Mouse (Mus musculus) frontal cortex, postnatal 10 days (tissue): ENCODE data around the gene Erp44.

ENCODE experiments used
- DNase-seq, 2 experiments: peaks; one replicate each; pipeline ENCODE4 v3.0.0; 2022; ENCODE audit warnings: low spot score in 2 of 2, mixed read lengths in 1 of 2

The Erp44 gene

GRCm38 (mm10) chr4:48239046-48239445 lies 40.3 kb downstream of the Erp44 start:
- DNase-seq, result no peak

GRCm38 (mm10) chr4:48236721-48237120 lies 42.6 kb downstream of the Erp44 start:
- no peak for DNase-seq

- no peak for DNase-seq
Measured at GRCm38 (mm10) chr4:48226800-48227199, 52.6 kb downstream of the Erp44 start.

GRCm38 (mm10) chr4:48225604-48226003 lies 53.8 kb downstream of the Erp44 start:
- no peak for DNase-seq

GRCm38 (mm10) chr4:48225173-48225572 lies 54.2 kb downstream of the Erp44 start:
- DNase-seq, result peak in 1 of 2 experiments; percentile 48

- no peak for DNase-seq
Measured at GRCm38 (mm10) chr4:48203564-48203963, 75.8 kb downstream of the Erp44 start.

GRCm38 (mm10) chr4:48198447-48198846 lies 80.9 kb downstream of the Erp44 start:
- DNase-seq, result no peak

- no peak for DNase-seq
Measured at GRCm38 (mm10) chr4:48197925-48198324, 81.4 kb downstream of the Erp44 start.

- DNase-seq, result no peak
Measured at GRCm38 (mm10) chr4:48182115-48182806, 97.1 kb downstream of the Erp44 start.

- DNase-seq, result no peak
Measured at GRCm38 (mm10) chr4:48181366-48181765, 98.0 kb downstream of the Erp44 start.

- DNase-seq, result no peak
Measured at GRCm38 (mm10) chr4:48180922-48181321, 98.4 kb downstream of the Erp44 start.

- DNase-seq, result no peak
Measured at GRCm38 (mm10) chr4:48175666-48176065, 103.7 kb downstream of the Erp44 start.

- no peak for DNase-seq
Measured at GRCm38 (mm10) chr4:48163851-48164250, 115.5 kb downstream of the Erp44 start.

- DNase-seq, result no peak
Measured at GRCm38 (mm10) chr4:48160386-48160785, 119.0 kb downstream of the Erp44 start.

GRCm38 (mm10) chr4:48155864-48156263 lies 123.5 kb downstream of the Erp44 start:
- no peak for DNase-seq

- no peak for DNase-seq
Measured at GRCm38 (mm10) chr4:48153229-48153628, 126.1 kb downstream of the Erp44 start.

GRCm38 (mm10) chr4:48149492-48149891 lies 129.9 kb downstream of the Erp44 start:
- DNase-seq, result no peak
